Mouse (Mus musculus) embryonic fibroblast, embryonic 13.5 days (primary cell): Measurements from ENCODE around the gene Gm48551.

Experiments
- CTCF ChIP-seq: IDR thresholded peaks from 2 replicates; pipeline ENCODE4 v1.5.1; 2011; ENCODE audit warnings: mild to moderate bottlenecking, control low read depth, low read length, moderate library complexity, borderline replicate concordance; ENCODE audit not compliant: insufficient read depth
- POLR2A ChIP-seq: IDR thresholded peaks from 2 replicates; pipeline ENCODE4 v1.6.1; 2011; ENCODE audit warnings: low read depth, mild to moderate bottlenecking, control low read depth, low read length, moderate library complexity

DNA sequence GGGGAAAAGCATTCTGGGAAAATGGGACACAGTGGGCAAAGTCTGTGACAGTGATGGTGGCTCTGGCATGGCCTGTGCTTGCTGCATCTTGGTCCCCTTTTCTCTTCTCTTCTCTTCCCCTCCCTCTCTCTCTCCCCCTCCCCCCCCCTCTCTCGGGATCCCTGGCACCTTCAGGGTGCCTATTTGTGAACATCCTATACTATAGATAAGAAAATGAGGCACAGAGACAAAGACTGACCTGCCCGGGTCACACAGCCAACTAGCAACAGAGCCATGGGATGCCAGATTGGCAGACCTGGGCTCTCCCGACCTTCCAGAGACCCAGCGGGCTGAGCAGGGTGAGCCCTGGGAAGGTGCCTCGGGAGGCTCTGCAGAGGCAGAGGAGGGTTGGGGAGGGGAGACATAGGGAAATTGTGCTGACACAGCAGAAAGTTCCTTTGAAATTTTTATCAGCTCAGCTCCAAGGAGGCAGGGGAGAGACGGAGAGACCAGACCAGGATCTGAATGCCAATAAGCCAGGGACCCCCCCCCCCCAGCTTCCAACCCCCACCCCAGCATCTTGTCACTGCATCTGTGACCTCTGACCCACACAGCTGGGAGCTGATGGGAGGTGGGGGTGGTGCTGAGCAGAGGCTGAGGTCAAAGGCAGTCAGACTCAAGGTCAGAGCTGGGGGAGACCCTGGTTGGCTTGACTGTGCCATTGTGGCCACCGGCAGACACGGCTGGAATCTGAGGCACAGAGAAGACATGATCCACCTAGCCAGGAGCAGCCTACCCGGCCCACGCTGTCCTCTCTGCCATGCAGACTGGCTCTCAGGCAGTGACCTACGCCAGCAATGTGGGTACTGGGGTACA lies 34.2 kb downstream of the Gm48551 start:
- no peak for TF ChIP-seq CTCF
- no peak for TF ChIP-seq POLR2A
